Mouse (Mus musculus) stomach, postnatal 0 days (tissue): ENCODE measurements around the gene Arpp19. TPM values are rescaled to one million over a fixed set of nuclear protein-coding genes. Genes with fewer than 3 reads are reported as not detected.

Experiments
- ATAC-seq: fragments of 200-750 bp; cut with Nextera tagmentation; 2 replicates; pipeline ENCODE4 v1.8.0; 2017; ENCODE audit not compliant: low FRiP score, low TSS enrichment
- DNase-seq: peaks from one replicate; pipeline ENCODE4 v3.0.0-alpha.2; 2016; ENCODE audit warnings: low spot score
- H3K27ac ChIP-seq: fragments of 300-500 bp; sonication (generic); replicated peaks from 2 replicates; pipeline ENCODE4 v1.5.1; 2014; ENCODE audit warnings: mild to moderate bottlenecking, control low read depth
- H3K27me3 ChIP-seq: fragments of 300-500 bp; sonication (generic); 2 replicates; pipeline ENCODE4 v1.6.1; 2014; ENCODE audit warnings: low read length; ENCODE audit not compliant: control insufficient read depth, insufficient read depth
- H3K36me3 ChIP-seq: fragments of 300-500 bp; sonication (generic); 2 replicates; pipeline ENCODE4 v1.6.1; 2014; ENCODE audit warnings: low read length, mixed read lengths; ENCODE audit not compliant: control insufficient read depth, insufficient read depth
- H3K4me1 ChIP-seq: fragments of 300-500 bp; sonication (generic); replicated peaks from 2 replicates; pipeline ENCODE4 v1.6.1; 2014; ENCODE audit warnings: antibody characterized with exemption; ENCODE audit not compliant: control insufficient read depth, insufficient read depth
- H3K4me2 ChIP-seq: fragments of 300-500 bp; sonication (generic); replicated peaks from 2 replicates; pipeline ENCODE4 v1.6.1; 2014; ENCODE audit warnings: low read depth, mild to moderate bottlenecking, control low read depth, moderate library complexity
- H3K4me3 ChIP-seq: fragments of 300-500 bp; sonication (generic); 2 replicates; pipeline ENCODE4 v1.5.1; 2014; ENCODE audit warnings: low read depth, low read length, control low read depth
- H3K9ac ChIP-seq: fragments of 300-500 bp; sonication (generic); 2 replicates; pipeline ENCODE4 v1.6.1; 2014; ENCODE audit warnings: mild to moderate bottlenecking, low read length, control low read depth, mixed read lengths
- H3K9me3 ChIP-seq: fragments of 300-500 bp; sonication (generic); 2 replicates; pipeline ENCODE4 v1.6.1; 2016; ENCODE audit warnings: low read length; ENCODE audit not compliant: control insufficient read depth
- CTCF ChIP-seq: IDR thresholded peaks from 2 replicates; pipeline ENCODE4 v1.5.1; 2016; ENCODE audit warnings: antibody characterized with exemption, low read depth, mild to moderate bottlenecking, moderate library complexity
- EP300 ChIP-seq: optimal IDR thresholded peaks from 2 replicates; pipeline ENCODE3; 2016; ENCODE audit warnings: antibody characterized with exemption
- WGBS: fragments of 180-500 bp; shearing (Covaris S2); extraction: QIAGEN DNeasy Blood & Tissue Kit; methylation state at CpG from one replicate; pipeline ENCODE4 v1.1.7; 2014; 5-methylcytosine and 5-hydroxymethylcytosine counted together
- polyA plus RNA-seq: library from polyadenylated mRNA; unstranded; fragments of >200 nt; fragmentation: Nextera tagmentation; extraction: Ambion mirVana; gene quantifications from 2 replicates; pipeline ENCODE4 v1.2.1, GENCODE M21; 2015

Gene Arpp19
- polyA plus RNA-seq, 1 experiment from 2014 or later: 327 TPM

DNA sequence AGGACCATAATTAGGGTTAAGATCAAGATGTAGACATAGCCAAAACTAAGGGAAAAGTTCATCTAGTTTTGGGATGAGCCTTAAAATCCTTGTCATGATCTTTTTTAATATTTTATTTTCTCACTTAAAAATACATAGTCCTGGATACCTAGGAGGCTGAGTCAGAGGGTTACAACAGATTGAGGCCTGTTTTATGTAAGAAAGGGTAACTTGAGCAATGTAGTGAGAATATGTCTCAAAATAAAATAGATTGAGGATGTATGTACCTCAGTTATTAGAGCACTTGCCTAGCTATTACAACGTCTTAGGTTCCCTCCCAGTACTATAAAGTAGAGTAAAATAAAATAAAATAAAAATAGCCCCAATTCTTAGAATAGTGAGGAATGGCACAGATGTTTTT lies 54.7 kb downstream of the Arpp19 start:
- ATAC-seq (no peak), DNase-seq (no peak)
- no peak overlapping the region for H3K4me2 ChIP-seq
- H3K4me3 ChIP-seq: no peak overlapping the region
- no peak for TF ChIP-seq CTCF
- no peak for TF ChIP-seq EP300
- WGBS: 67% methylated on average over 1 of the region's 1 CpGs
- no peak overlapping the region for H3K9ac ChIP-seq
- no peak overlapping the region for H3K27ac ChIP-seq
- H3K9me3 ChIP-seq: no peaks in the 10 kb centered on the region
- H3K4me1 ChIP-seq: no peaks in the 10 kb centered on the region
- no peaks in the 10 kb centered on the region for H3K36me3 ChIP-seq
- H3K27me3 ChIP-seq: no peaks in the 10 kb centered on the region

DNA sequence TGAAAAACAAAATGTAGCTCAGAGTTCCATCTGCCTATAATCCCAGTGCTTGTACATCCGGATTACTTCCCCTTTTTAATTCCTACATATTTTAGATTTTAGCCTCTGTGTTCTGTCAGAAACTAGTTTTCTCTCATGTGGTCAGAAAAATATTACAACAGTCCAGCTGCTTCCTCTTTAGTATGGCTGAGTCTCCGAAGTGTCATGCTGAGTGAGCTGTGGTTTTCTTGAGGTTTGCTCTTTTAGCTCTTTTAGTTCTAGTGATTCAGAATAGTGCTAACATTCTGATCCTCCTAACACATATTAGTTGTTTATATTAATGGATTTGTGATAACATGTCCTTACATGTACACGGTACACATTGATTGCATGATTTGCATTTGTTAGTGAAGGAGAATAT lies 57.3 kb downstream of the Arpp19 start:
- 53% methylated on average over 3 of the region's 3 CpGs for WGBS
- Histone ChIP-seq H3K9me3 (no peaks in the 10 kb centered on the region), H3K36me3 (no peaks in the 10 kb centered on the region), H3K4me1 (no peaks in the 10 kb centered on the region), H3K4me2 (no peak overlapping the region), H3K27me3 (no peaks in the 10 kb centered on the region), H3K4me3 (no peak overlapping the region), H3K27ac (no peak overlapping the region), H3K9ac (no peak overlapping the region)
- no peak for DNase-seq
- ATAC-seq: no peak
- TF ChIP-seq CTCF (no peak), EP300 (no peak)

DNA sequence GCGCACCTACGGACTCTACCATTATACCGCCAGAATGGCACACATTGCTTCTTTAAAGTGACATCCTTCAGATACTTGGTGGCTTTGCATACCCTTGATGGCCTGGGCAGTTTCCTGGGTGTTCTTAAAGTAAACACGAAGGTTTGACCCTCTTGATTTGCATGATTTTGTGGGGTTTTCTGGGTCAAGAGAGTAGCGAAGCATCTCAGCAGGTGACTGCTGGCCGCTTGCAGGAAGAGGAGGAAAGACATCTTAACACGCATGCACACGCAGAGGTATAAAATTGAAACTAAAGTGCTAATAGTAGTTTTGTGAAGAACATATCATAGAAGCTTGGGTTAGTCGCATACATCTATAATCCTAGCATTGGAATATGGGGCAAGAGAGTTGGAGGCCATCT lies 61.5 kb downstream of the Arpp19 start:
- no peak for ATAC-seq
- Histone ChIP-seq H3K4me1 (no peaks in the 10 kb centered on the region), H3K27me3 (no peaks in the 10 kb centered on the region), H3K27ac (no peak overlapping the region), H3K36me3 (no peaks in the 10 kb centered on the region), H3K9ac (no peak overlapping the region), H3K4me2 (no peak overlapping the region), H3K9me3 (no peaks in the 10 kb centered on the region), H3K4me3 (no peak overlapping the region)
- no peak for TF ChIP-seq EP300
- no peak for TF ChIP-seq CTCF
- WGBS: 95% methylated on average over 9 of the region's 9 CpGs
- DNase-seq: no peak

DNA sequence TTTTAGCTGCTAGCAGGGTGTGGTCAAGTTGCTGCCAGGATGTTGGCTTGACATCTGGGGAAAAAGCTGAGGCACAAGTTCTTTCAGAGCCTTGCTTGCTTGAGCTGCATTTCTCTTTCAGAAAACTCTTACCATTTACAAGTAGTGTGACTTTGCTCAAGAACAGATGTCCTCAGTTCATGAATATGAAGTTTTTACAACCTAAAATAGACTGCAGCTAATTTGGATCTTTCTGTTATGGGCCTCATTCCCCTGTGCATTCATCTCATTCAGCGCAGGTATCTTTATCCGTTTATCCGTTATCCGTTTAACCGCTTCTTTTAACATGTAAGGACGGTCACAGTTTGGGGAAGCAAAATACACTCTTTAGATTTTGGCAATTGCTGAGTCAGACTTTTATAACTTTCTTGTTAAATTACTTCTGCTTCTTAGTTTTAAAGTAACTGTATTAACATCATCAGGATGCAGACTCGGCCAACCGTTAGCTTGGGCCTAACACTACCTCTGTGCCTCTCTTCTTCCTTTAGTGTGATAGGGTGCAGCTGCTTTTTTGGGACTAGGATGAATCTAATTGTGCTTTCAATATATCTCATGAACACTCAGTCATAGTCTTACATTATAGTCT lies 62.9 kb downstream of the Arpp19 start:
- DNase-seq: no peak
- Histone ChIP-seq H3K27ac (no peak overlapping the region), H3K4me1 (no peaks in the 10 kb centered on the region), H3K4me3 (no peak overlapping the region), H3K9me3 (no peaks in the 10 kb centered on the region), H3K4me2 (no peak overlapping the region), H3K36me3 (no peaks in the 10 kb centered on the region), H3K9ac (no peak overlapping the region), H3K27me3 (no peaks in the 10 kb centered on the region)
- no peak for ATAC-seq
- WGBS: 87% methylated on average over 8 of the region's 8 CpGs
- TF ChIP-seq CTCF: no peak
- no peak for TF ChIP-seq EP300

DNA sequence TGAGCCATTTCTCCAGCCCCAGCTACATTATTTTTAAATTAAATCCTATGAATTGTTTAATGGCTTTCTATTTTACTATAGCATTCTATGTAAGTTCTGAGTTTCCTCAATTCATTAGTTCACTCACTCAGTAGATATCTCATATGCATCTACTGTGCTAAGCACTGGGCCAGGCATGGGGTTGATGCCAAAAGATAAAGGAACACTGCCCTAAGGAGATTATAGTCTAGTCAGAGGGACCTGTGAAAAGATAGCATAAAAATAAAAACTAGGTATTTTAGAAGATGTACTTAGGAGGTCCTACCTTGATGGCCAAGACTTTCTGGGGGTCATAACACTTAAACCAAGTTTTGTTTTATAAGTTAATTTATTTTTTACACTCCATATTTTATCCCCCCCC lies 64.7 kb downstream of the Arpp19 start:
- H3K4me1 ChIP-seq: no peaks in the 10 kb centered on the region
- no peak overlapping the region for H3K9ac ChIP-seq
- H3K4me2 ChIP-seq: no peak overlapping the region
- no peak for DNase-seq
- no peaks in the 10 kb centered on the region for H3K9me3 ChIP-seq
- H3K36me3 ChIP-seq: no peaks in the 10 kb centered on the region
- no peak for ATAC-seq
- no peaks in the 10 kb centered on the region for H3K27me3 ChIP-seq
- H3K27ac ChIP-seq: no peak overlapping the region
- H3K4me3 ChIP-seq: no peak overlapping the region
- TF ChIP-seq EP300: no peak

Other genes with a start within 250 kb of the Arpp19 start
- gene Onecut1, start 175.7 kb upstream of the Arpp19 start, polyA plus RNA-seq: 0.08 and 0.10 TPM in 2 replicates
- 10.7 and 13.1 TPM in 2 replicates for gene Fam214a, start 84.7 kb upstream of the Arpp19 start, polyA plus RNA-seq
- gene Myo5a, start 33.4 kb downstream of the Arpp19 start, polyA plus RNA-seq: 4.3 and 4.9 TPM in 2 replicates
- gene Myo5c, start 194.4 kb downstream of the Arpp19 start, polyA plus RNA-seq: 11.4 and 13.2 TPM in 2 replicates